Mouse (Mus musculus) kidney, postnatal 25 days (tissue): ENCODE results near the gene L3mbtl4.
A peak's percentile ranks its signal among the peaks of the same experiment; 100 is the strongest.

Experiments used
- DNase-seq, 2 experiments: peaks; one replicate each; pipeline ENCODE4 v3.0.0; 2021; ENCODE audit warnings: mixed read lengths in 2 of 2

L3mbtl4 gene

DNA sequence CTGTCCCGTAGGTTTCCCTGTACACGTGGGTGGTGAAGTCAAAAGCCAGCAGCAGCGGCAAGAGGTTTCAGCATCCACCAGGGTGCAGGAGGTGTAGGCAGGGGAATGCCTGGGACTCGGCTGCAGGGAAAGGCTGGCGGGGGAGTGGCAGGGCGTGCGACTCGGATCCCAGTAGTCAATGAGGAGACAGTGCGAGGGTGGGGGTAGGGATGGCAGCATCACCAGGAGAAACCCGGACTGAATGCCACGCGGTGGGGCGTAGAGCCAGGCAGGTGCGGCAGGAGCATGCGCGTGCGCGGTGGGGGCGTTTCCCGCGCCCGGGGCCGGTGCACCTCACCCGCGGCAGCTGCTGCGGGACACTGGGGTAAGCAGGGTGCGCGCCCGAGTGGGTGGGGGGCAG is at the start of gene L3mbtl4:
Gene L3mbtl4, plus strand, starts transcription at position 271 of the 400 bp plus-strand sequence.
- peak; percentile 16 to 51 for DNase-seq

DNA sequence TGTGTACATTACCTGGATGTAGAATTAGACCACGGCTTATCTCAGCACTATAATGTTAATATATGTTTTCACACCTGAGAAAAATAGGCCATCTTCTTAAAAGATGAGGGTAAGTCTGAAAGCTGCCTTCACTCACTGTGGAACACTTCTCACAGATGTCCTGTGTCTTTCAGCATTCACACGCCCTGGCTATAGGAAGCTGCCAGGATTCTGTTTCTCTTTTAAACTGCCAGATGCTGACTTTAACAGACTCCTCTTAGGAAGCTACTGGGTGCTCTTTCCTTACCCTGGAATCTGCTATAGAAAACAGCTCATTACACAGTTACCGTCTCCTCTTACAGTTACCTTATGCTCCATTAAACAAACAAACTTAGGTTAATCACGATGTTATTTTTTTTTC is 43.1 kb upstream of the L3mbtl4 start:
- no peak for DNase-seq

- DNase-seq, result no peak
Observed at GRCm38 (mm10) chr17:68235380-68235779, 38.2 kb upstream of the L3mbtl4 start.

DNA sequence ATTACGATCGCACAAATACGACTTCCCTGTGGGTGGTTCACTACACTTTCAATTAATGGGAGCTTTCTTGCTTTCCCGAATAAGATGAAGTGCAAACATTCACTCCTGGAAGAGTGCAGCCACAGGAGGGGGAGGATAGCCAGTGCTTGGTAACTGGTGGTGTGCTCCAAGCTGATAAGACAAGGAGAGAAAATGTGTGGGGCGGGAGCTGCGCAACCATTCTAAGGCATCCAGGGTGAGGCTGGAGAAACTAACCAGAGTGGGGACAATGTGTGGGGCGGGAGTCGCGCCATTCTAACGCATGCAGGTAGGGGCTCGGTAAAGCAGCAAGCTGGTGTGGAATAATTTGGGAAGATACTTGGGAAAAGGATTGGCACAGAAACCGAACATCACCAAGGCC is 36.6 kb upstream of the L3mbtl4 start:
- no peak for DNase-seq

GRCm38 (mm10) chr17:68240171-68240570 is 33.4 kb upstream of the L3mbtl4 start:
- DNase-seq, result no peak

DNA sequence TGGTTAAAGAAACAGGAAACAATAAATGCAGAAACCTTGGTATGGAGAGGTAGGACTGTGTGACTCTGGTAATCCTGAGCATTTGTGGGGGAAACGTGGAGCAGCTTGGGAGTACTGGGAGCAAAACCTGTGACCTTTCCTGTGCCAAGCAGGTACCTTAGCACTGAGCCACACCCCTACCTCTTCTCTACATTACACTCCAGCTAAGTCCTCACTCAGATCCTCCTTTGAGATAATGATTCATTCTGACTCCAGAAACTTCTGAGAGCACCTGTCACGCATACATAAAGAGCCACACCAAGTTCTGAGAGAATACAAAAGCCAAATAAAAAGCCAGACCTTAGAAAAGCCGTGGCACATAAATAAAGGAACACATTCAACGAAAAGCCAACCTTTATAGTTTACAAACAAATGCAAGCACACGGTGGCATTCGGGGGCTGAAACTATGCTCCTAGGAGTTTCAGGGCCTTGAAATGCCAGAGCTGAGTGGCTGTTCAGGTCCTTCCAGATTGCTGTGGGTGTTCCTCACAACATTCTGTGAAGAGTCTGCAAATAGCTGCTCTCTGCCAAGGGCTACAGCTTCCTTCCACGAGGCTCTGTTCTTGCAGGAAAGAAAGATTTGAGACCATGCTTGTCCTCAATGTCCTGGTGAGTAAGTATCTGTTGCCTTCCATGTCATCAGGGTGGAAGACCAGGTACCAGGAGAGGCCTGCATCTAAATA is 8.6 kb upstream of the L3mbtl4 start:
- no peak for DNase-seq

GRCm38 (mm10) chr17:68273954-68274353 is 357 bp downstream of the L3mbtl4 start:
- DNase-seq, result peak in 1 of 2 experiments; percentile 39

- no peak for DNase-seq
Observed at GRCm38 (mm10) chr17:68275138-68275537, 1.5 kb downstream of the L3mbtl4 start.

DNA sequence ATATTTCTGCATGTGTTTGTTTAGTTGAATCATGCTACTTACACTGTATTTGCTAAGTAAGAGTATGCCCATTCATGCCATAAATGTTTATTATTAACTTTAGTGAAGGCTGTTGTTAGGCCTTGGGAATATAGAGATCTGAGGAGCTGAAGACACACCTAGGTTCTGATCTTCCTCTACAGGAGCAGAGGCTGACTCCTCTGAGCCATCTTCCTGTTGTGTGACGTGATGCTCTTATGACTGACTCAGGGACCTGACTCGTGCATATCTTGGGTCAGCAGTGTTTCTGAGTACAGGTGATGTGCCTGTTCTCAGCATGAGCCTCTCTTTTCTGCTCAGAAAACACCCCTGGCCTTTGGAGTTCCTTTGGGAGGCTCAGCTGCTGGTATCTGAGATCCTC is 7.3 kb downstream of the L3mbtl4 start:
- DNase-seq, result no peak

GRCm38 (mm10) chr17:68285119-68285782 is 11.7 kb downstream of the L3mbtl4 start:
- DNase-seq, result peak; percentile 13 to 47

DNA sequence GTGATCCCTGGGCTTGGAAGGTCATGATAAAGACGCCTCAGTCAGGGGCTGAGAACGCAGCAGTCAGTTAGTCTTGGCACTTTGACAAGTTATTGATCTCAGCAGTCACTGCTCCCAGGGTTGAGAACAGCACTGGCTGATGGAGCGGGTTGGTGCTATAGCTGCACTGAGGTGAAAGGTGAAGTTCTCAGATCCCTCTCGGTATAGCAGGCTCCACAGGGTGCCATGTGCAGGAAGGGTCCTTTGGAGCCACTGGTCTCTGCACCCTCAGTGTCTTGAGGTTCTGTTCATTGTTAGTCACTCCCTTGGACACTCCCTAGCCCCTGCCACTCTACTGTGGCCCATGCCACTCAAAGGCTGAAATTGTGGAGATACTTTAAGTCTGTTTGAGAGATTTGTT is 14.5 kb downstream of the L3mbtl4 start:
- DNase-seq, result no peak

DNA sequence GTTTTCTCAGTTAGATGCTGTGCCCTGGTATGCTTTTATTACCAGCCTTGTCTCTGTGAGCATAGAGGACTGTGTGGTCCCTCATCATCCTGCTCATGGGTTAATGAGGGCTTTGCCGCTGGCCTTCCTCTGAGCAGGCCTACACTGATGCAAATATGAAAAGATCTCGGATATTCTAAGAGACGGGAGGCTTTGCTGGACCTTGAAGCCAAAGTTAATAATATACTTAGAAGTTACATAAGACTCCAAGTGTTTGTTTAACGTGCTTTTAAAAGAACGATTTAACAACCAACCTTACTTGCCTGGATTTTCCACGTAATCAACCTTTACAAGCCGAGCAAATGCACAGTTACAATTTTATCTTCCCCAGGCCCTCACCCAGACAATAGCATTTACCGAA is 15.1 kb downstream of the L3mbtl4 start:
- peak; percentile 20 to 33 for DNase-seq

DNA sequence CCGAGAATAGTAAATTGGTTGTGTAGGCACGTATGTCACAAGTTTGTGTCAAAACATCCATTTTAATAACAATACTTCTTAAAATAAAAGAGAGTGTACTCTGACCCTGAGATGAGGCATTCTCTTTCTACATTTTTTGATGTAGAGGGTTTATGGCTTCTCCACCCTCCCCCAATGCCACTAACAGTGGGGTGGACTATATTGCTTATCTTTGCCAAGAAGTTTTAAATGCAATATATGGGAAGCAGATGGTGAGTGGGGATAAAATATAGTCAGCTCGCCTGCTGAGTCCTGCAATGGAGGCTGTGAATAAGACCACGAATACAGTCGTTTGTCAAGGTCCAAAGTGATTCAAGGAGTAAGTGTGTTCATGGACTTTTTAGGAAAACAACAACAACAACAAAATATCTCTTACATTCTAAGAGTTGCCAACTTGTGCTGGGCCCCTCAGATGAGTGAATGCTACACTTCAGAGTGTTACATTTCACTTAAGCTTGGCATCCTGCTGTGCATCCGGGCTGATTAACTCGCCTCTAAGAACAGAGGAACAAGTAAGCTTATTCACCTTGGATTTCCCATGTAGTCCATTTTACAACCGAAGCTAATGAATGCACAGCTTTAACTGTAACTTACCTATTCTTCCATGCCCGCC is 18.2 kb downstream of the L3mbtl4 start:
- DNase-seq, result no peak

- DNase-seq, result no peak
Observed at GRCm38 (mm10) chr17:68308381-68308780, 34.8 kb downstream of the L3mbtl4 start.

GRCm38 (mm10) chr17:68312286-68312927 is 38.8 kb downstream of the L3mbtl4 start:
- no peak for DNase-seq

GRCm38 (mm10) chr17:68320940-68321339 is 47.3 kb downstream of the L3mbtl4 start:
- no peak for DNase-seq

- DNase-seq, result no peak
Observed at GRCm38 (mm10) chr17:68322607-68323006, 49.0 kb downstream of the L3mbtl4 start.

DNA sequence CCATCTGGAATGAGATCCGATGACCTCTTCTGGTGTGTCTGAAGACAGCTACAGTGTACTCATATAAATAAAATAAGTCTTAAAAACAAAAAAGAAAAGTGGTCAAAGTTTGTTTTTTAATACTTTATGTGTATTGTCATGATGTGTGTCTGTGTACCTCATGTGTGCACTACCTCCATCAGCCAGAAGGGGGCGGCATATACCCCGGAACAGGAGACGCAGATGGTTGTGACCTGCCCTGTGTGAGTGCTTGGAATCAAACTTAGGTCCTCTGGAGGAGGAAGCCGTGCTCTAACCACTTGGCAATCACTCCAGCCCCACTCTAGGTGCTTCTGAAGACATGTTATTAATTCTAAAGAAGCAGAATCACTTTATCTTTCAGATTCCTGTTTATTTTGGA is 58.6 kb downstream of the L3mbtl4 start:
- no peak for DNase-seq

DNA sequence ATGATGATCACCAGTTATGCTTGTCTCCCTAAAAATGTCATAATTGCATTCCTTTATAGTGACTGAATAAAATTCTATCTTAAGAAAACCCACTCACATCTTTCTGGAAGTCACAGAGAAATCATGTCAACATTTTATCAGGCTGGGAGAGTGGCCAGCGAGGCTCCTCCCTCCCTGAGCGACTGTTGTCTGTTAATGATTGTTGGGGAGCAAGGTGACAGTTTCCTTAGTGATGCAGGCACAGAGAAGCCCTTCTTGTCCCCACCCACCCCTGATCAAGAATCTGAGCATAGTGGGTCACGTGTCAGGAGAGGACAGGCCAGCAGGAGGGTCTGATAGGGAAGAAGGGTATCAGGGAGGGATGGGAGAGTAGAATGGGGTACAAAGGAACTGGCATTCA is 59.8 kb downstream of the L3mbtl4 start:
- DNase-seq, result no peak

DNA sequence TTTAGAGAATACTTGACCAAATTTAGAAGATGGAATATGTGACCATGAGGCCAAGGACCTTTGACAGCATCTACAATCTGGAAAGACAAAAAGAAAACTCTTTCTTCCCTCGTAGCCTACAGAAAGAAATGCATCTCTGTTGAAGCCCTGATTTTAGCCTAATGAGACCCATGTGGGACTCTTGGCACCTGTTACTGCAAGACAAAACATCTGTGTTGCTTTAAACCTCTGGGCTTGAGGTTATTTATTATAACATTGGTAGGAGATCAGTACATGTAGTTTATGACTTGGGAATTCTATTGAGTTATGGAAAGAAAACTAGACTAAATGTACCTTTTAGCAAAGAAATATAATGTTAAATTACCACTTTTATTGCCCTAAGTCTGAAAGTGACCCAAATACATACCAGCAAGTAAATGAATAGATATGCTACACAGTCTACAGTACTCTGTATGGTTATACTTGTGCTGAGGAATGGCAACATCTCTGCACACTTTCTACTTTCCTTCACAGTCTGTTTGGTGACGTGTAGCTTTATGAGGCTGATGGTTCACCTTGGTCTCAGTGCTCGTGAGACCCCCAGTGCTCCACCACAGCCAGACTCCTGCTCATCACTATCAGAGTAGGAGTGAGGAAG is 65.4 kb downstream of the L3mbtl4 start:
- DNase-seq, result no peak

DNA sequence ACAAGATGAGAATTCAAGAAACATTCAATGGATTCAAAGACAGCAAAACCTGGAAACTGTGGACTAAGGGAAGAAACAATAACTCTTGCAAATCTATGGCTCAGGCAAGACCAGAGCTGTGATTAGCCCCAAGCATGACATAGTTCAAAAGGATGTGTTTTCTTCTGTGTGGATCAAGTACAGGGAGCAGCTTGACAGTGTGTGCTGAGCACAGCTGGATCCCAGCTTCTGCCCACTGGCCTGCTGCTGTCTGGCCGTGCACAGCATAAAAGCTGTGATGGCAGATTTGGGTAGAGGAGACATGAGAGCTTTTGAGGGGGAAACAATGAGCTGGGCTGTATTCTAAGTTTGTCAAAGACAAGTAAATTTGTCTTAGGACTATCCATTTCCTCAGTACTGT is 84.1 kb downstream of the L3mbtl4 start:
- DNase-seq, result no peak

DNA sequence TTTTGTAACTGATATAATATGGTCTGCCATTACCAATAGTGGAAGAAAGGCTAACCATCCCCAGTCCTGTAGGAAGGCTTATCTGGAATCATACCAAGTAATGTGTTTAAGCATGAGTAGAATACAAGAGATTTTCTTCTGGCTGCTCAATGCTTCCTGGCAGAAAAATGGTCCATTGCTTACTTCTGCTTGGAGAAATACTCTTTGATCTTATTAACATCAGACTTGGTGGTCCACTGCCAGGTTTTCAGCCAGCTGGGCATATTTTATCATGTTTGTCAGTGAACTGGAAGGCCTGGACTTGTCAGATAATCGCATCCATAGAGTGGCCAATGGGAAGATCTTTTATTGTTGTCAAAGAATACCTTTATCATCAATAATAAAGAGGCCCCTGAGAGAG is 97.5 kb downstream of the L3mbtl4 start:
- DNase-seq, result no peak

DNA sequence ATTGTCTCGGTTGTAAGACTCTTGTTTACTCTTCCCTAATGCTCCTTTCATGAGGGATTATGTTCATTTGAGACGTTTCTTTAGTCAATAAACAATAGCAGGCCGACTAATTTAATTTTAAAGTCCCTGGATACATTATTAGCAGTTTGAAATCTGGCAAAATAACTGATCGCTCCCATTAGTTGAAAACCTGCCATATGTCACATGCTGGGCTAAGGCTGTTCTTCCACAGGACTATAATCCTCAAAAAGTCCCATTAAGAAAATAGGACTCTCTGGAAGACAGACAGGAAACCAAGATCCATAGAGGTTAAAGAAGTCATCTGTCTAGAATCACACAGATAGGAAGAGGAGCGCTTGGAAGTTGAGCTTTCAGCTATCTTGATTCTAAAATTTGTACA is 114.9 kb downstream of the L3mbtl4 start:
- no peak for DNase-seq
